Mouse (Mus musculus) spleen, adult 18-20 months (tissue): ENCODE results near the gene Plekhg1.

Experiments
- DNase-seq, 2 experiments: peaks; one replicate each; pipeline ENCODE4 v3.0.0; 2022; ENCODE audit warnings: mixed read lengths in 2 of 2

Plekhg1 gene

DNA sequence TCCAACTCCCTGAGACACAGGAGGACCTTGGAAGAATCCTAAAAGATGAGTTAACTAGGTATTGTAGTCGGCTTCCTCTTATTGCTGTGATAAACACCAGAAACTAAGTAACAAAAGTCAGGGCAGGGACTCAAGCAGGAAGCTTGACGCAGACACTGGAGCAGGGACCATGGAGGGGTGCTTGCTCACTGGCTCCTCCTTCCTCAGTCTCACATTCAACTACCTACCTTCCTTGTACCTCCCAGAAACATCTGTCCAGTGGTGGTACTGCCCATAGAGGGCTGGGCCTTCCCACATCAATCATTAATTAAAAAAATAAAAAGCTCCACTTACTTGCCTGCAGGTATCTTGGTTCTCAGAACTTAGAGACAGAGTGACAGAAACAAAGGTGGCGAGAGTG, 152.2 kb downstream of the Plekhg1 start:
- DNase-seq, result no peak

DNA sequence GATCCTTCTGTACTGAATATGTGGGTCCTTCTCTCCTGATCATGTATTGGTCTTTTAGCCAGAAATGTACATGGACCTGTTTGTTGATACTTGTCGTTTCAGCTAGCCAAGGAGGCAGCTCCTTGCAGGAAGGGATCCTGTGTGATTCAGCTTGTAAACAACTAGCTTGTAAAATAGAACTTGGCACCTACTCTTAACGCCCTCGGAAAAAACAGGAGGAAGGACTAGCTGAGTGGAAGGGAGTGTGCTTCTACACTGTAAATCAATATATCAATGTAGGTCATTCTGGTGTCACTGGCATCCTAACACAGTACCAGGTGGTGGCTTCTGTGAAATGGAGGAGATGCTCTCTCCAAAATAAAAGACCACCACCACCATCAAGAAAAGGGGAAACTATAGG, 157.9 kb downstream of the Plekhg1 start:
- no peak for DNase-seq

DNA sequence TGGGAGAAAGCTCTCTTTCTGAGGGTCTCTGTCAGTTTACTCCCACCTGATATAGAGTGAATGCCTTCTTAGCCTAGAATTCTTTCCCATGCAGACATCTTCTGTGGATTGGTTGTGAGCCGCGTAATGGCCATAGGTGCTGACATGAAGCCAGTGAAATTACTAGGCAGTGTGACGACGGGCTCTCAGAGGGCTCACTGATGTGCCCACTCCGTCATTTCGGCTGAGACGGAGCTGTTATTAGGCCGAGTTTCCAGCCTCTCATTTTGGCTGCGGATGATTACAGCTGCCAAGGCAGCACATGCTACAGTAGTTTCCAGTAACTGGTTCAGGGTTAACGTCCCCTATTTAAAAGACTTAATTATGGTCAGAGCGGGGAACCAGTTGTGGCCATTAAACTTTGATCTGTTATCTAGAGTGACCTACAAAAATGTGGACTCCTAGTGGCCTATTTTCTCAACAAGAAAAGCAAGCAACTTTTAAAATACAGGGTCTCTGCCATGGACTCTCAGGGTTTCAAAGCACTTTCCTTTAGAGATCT, 160.3 kb downstream of the Plekhg1 start:
- no peak for DNase-seq

DNA sequence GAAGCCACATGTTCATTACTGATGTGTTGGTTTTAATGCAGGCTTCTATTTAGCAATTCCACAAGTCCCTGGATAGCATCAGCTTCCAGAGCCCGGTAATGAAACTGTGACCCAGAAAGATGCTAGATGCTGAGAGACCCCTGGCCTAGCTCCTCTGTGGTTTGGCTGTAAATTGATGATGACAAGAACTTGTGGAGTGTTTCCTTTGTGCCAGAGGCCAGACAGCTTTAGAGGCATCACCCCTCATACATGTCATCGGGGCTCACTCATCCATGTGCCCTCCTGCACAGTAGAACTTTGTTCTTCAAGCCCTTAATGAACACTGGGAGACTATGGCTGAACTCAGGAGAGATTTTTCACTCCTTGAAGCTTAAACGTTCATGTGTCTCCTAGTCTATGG, 165.6 kb downstream of the Plekhg1 start:
- DNase-seq, result no peak

DNA sequence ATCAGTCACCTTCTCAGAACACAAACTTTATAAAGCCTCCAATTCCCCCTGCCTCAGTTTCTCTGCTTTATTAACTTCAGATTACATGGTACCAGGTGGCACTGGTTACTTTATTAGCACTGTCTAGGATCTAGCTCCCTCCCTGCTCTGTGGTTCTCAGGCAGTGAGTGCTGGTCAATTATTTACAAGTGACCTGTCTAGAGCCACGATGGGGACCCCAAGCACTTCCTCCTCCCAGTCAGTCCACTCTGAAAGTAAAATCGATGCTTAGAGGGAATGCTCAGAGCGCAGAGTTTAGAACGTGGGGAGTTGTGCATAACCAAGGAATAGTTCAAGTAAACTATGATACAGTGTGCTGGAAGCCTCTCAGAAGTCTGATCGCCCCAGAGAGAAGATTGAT, 173.9 kb downstream of the Plekhg1 start:
- no peak for DNase-seq

DNA sequence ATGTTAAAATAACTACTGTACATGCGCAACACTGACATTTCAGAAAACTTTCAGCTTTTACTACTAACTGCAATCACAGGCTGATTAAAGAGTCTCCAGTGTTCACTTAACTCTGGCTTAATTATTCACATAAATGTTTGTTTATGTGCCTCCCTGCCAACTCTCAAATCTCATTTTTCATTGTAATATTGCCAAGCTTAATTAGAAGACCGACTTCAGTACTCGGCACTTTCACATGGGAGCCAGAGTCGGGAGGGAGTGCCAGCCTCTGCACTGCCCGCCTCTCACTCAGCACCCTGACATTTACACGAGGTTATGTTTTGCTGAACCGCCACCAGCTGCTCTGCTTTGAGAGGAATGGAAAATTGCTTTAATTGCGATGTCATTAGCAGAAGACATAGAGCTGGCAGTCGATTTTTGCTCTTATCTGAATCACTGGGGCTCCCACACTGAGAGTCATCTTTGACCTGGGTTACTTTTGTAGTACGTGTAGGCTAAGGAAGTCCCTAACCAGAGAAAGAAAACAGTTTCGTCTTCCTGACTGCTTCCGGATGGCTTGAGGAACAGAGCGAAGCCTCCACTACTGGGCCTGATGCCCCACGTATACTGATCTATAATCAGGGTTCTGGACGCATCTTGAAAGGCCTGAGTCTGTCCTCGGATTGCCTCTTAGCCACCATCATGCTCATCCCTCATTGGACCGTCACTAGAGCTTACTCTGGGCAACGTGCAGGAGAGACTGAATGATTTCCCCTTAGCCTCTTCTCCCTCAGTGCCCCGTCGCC, 180.4 kb downstream of the Plekhg1 start:
- no peak for DNase-seq

DNA sequence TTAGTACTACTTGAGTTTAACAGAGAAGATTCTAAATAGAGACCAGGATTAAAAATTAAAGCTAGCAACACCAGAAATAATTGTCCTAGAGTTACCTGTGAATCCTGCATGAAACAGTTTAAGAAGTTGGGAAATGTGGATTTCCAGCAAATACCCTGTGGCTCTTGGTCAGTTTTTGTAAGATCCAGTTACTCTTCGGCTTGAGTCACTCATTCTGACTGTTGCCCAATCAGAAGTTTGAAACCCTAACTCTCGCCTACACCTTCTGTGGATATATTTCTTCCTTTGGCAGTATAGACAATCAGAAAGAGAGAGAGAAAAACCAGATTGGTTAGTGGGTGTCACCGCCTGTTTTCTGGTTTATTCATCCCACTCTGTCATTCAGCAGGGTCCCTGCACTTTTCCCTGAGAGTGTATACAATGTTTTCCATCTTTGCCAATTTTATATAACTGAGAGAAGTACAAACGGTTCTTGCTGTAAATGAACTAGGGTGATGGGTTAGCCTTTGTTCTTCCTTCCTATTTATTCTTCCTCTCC, 187.9 kb downstream of the Plekhg1 start:
- no peak for DNase-seq

DNA sequence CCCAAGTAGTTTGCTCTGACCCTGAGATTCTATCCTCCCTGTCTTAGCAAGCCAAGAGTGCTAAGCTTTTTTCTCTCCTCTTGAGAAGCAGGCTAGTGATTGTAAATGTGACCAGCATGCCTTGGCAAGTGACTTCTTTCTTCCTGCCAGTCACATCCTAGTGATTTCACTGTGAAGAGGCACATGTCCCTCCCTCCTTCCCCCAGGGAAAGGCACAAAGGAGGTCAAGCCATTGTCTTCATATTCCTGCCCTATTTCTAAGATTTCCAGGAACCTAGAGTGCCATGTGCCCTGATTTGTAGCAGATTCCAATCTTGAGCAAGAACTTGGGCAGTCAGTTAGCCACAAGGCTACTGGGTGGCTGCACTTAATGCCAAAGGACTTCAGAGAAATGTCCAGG, 191.7 kb downstream of the Plekhg1 start:
- no peak for DNase-seq

DNA sequence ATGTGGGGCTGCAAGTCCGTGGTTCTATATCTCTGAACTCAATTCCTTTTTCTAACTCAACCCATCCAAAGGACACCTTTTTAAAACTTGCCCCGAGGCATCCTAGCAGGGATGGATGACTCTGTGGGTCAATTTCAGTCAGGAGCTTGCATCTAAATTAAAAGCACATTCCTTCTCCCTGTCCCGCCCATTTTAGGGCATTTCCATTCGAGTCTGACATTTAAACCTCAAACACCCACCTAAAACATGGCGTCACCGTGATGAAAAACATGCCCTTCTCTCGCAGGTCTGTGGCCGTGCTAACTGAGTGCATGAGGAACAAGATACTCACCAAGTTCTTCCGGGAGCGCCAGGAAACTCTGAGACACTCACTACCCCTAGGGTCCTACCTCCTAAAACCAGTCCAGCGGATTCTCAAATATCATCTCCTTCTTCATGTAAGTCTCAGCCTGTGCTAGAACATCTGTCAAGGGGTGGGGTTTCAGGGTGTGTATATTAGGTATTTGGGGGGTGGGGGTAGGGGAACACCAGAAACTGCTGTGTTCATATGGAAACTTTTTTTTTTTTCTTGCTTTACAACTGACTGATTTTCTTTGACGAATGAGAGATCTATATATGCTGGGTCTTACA, 193.3 kb downstream of the Plekhg1 start:
- no peak for DNase-seq

DNA sequence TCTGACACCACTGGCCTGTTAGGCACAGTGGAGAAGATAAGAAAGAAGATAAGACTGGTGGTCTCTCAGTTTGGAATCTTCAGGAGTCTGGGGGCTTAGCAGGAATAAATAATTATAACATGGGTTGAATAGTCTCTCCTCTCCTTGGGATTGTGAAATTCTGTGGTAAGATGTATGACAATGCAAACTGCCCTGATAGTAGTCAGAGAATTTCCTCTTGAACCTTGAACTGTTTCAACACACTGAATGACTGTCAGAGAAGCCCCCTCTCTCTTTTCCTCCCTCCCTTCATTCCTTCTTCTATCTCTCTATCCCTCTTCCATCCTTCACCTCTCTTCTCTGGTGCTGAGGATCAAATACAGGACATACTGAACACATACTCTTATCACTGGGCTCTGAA, 196.7 kb downstream of the Plekhg1 start:
- no peak for DNase-seq

DNA sequence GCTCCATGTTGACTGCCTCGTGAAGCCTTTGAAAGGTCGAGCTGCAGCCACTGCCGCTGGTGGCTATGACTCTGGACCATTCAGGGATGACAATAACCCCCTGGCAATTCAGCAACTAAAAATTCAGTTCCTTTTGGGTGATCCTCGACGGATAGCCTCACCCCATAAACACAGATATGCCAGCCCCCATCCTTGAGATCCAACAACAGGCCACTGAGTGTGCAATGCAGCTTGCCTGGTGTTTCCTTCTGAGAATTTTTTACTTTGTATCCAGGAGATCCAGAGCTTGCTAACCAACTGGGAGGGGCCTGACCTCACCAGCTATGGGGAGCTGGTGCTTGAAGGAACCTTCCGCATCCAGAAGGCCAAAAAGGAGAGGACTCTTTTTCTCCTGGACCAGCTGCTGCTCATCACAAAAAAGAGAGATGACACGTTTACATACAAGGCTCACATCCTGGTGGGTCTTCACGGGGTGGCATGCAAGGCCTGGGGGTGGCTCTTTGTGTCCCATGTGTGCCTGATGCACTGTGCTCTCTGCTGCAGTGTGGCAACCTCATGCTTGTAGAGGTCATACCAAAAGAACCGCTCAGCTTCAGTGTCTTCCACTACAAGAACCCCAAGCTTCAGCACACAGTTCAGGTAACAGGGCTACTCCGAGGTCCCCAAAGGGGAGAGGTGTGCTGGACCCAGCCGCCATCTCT, 199.9 kb downstream of the Plekhg1 start:
- DNase-seq, result no peak

DNA sequence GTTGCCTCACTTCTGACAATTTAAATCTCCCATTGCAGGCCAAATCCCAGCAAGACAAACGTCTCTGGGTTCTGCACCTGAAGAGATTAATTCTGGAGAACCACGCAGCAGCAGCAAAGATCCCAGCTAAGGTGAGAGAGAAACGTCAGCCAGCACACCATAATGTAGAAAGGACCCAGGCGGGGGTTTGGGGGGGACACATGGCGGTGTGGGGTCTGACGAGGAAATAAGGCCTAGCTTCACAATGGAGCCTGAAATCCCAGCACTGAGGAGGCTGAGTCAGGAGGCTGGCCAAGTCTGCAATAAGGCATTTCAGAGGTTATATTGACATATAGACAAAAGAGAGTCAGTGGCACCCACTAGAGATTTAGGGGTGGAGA, 200.4 kb downstream of the Plekhg1 start:
- DNase-seq, result no peak

DNA sequence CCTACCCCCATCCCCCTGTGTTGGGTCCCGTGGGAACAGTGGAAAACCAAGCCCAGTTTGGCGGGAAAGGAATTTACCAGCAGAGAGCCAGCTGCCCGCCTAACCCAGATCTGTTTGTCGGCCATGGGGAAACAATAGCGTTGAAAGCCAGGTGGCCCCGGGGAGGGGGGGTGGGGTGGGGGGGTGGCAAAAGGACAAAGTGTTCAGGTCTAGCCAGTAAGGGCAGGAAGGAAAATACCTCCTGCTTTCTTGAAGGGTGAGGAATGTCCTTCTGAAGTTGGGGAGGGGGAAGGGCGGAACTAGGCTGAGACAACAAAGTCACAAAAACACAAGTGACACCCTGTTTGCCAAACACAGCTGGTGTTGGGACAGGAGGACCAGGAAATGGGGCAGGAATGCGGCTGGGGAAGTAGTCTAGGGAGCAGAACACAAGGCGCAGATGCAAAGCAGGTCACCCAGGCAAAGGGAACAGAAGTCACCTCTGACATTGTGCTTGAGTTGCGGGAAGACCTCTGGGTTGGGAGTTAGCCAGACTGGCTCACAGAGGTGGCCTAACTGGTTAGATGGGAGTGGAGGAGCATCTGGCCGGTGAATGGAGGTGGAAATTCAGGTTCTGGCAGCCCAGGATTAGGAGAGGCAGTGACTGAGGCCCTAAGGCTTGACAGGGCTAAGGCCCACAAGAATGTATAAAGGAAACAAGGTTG, 201.0 kb downstream of the Plekhg1 start:
- DNase-seq, result no peak

DNA sequence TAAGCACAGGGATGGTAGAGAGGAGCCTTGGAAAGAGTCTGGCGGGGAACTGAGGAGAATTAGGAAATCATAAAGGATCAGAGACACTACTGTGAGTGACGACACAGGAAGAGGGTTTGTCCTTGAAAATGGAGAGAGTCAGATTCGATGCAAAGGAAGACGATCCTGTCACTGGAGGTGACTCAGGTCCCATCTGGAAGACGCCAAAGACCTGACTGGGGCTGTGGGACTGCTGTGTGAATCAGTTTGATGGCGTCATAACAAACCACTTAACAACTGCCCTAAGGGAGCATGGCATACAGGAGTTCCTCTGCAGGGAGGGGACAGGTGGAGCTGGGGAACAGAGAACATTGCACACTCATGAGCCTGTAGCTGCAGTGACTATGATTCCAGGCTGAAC, 202.1 kb downstream of the Plekhg1 start:
- DNase-seq, result no peak

DNA sequence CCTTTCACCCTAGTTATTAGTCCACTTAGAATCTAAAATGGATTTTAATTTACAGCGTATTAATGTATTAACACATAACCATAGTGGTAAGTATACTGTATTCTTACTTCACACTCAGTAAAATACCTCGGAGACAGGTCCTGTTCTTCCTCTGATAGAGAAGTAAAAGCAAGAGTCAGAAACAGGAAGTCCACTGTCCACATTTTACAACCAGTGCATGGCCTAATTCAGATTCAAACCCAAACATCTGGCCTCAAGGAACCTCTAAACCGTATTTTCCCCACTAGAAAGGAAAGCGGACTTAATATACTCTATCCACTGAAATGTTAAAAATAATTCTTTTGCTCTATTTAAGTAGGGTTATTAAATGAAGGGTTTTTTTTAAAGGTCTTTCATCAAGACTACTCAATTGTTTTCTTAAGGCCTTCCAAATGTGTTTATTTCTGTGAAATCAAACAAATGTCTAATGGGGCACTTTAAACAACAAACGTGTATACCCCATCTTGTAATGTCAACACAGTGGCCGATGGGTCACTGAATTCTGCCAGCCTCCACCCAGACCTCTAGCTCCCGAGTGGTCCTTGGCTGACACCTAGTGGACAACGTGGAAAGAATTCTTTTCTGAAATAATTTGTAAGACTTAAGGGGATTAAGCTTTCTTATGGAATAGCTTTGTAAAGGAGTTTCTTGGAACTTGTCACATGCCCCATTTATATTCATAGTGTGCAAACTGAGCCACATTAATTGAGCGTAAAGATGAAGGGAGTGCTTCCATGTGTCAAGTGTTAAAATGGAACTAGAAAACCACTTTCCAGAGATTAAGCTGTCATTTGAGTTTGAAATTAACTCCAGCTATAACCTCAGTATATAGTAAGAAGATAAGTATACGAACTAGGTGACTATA, 203.6 kb downstream of the Plekhg1 start:
- peak; percentile 24 to 57 for DNase-seq

DNA sequence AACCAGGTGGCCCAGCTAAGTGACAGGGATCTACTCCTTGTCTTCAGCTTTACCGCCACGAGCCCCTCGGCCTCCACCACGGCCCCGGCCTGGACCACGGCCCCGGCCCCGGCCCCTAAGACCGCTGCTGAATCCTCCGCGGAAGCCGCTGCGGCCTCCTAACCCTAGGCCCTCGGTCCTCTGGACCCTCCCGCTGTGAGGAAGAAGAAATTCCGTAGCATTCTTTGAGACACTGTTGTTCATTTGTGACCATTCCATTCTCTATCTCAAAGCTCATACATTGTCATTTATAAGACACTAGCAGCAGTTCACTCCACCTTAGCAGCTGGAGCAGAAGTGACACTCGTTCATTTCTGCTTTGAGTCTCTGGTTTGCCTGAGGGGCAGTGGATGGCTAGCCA, 206.7 kb downstream of the Plekhg1 start:
- DNase-seq, result no peak

DNA sequence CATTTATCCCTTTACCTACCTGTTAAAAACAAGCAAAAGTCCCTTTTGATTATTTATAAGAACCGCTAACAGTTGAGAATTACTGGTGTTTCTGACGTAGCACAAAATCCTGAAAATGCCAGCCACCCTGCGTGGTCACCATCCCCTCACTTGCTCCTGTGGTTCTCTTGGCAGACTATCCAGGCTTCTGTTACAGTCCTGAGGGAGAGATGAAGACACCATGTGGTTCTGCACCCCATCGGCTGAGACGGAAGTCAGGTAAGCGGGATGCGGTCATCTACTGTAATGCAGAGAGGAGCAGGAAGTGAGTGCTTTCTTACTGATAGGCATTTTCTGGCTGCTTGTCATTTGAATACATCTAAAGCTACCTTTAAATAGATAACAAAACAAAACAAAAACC, 207.2 kb downstream of the Plekhg1 start:
- no peak for DNase-seq

DNA sequence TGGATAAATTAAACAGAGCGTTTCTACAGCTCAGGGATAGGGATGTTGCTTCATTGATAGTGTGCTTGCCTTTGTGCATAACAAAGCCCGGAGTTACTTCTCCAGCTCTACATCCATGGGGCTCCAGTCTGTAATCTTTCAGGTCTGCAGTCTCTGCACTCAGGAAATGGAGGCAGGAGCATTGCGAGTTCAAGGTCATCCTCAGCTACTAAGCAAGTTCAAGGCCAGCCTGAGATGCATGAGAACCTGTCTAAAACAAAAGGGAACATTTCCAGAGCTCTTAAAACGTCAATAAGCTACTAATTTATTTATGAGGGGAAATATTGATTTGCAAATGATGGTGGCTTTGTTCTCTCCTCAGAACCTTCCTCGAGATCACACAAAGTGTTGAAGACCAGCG, 209.1 kb downstream of the Plekhg1 start:
- no peak for DNase-seq

DNA sequence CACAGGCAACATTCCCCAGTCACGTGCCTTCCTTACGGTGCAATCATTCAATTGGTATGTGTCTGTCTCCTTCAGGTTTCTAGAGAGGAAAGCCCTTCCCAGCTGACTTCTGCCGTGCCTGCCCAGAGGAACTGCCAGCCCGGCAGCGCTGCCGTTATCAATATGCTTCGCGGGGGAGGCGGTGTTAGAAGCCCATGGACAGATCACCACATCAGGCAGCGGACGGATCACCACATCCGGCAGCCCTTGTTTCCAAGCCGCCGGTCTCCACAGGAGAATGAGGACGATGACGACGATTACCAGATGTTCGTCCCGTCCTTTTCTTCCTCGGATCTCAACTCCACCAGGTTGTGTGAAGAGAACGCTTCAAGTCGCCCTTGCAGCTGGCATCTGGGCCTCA, 216.3 kb downstream of the Plekhg1 start:
- no peak for DNase-seq

DNA sequence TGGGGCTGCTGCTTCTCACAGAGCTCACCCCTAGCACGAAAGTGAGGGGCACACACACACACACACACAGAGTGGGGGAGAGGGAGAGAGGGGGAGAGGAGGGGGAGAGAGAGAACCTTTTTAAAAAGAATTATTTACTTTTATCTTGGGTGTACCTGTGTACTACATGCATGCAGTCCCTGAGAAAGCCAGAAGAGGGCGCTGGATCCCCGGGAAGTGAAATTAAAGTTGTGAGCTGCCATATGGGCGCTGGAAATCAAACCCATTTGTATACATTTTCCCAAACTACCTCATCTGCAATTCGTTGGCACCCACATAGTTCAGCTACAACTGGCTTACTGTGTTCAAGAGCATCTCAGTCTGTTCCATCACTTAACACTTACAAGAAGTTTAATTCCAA, 218.4 kb downstream of the Plekhg1 start:
- no peak for DNase-seq

DNA sequence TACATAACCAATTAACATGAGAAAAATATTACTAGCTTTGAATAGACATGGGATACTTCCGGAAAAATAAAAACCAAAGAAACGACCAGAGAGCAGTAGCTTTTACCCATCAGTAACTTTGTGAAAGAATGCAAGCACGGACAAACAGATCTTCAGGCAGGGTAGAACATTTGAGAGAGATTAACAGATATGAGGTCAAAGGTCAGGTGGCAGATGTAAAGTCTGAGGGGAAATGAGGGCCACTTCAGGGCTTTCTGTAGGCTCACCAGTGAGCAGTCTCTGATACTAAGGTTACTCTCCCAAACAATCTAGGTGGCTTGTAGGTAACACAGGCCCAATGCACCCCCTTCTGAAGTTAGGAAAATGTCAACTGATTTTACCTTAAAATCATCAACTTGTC, 228.9 kb downstream of the Plekhg1 start:
- DNase-seq, result no peak

DNA sequence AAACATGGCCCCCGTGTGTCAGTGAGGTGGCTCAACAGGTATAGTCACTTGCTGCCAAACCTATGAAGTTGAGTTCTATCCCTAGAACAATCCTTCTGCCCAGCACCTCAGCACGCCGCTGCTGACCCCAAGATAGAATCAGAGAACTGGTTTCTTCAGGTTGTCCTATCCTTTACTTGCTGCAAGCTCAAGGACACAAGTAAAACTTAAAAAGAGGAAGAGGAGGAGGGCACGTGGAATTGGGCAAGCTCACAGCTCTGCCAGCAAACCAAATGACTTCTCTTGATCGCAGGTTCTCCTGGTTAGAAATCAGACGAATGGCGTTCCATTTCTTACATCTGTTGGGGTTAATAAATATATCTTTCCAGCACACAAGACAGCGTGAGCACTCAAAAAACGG, 232.1 kb downstream of the Plekhg1 start:
- DNase-seq, result no peak
